16 mouse cellular contexts compared by ENCODE assay signal in genomic region chr12:81083146-81083545, GRCm38 (mm10).
"Had no signal": no experiment of that assay in that cellular context is flagged by ENCODE, and none has a peak within 500 bp of the region (broad histone marks: within the 10 kb centered on the region; RNA-seq: fewer than 3 reads in every experiment).

No protein-coding gene starts in this region.

- DNase-seq: retina, postnatal 1 day; right cerebral cortex, adult 18-20 months; right cerebral cortex, postnatal 14 days; right cerebral cortex, postnatal 25 days; right cerebral cortex, postnatal 4 days; spleen, adult 18-20 months; thymus, adult 18-20 months; thymus, adult 2 months; thymus, postnatal 14 days; thymus, postnatal 25 days; thymus, postnatal 36 days; thymus, postnatal 4 days had no signal

- H3K36me3 ChIP-seq: neural tube, embryonic 15.5 days; stomach, embryonic 15.5 days had no signal

- H3K9me3 ChIP-seq: stomach, embryonic 15.5 days had no signal

- H3K4me3 ChIP-seq: neural tube, embryonic 13.5 days; neural tube, embryonic 15.5 days; stomach, embryonic 15.5 days had no signal

- H3K9ac ChIP-seq: neural tube, embryonic 13.5 days; neural tube, embryonic 15.5 days; stomach, embryonic 15.5 days had no signal

- H3K4me2 ChIP-seq: neural tube, embryonic 13.5 days; neural tube, embryonic 15.5 days; stomach, embryonic 15.5 days had no signal

- H3K27ac ChIP-seq: neural tube, embryonic 13.5 days; neural tube, embryonic 15.5 days; stomach, embryonic 15.5 days; stomach, postnatal 0 days had no signal

- H3K27me3 ChIP-seq: neural tube, embryonic 13.5 days; neural tube, embryonic 15.5 days; stomach, embryonic 15.5 days had no signal

- H3K4me1 ChIP-seq: neural tube, embryonic 13.5 days; stomach, embryonic 15.5 days had no signal
